Mouse (Mus musculus): ENCODE measurements around the gene Park7.
"Not testable (repeated sequence)": the region's sequence is repeated elsewhere in the genome, so short reads cannot be mapped to it uniquely, and the experiment has no call there.

The Park7 gene

DNA sequence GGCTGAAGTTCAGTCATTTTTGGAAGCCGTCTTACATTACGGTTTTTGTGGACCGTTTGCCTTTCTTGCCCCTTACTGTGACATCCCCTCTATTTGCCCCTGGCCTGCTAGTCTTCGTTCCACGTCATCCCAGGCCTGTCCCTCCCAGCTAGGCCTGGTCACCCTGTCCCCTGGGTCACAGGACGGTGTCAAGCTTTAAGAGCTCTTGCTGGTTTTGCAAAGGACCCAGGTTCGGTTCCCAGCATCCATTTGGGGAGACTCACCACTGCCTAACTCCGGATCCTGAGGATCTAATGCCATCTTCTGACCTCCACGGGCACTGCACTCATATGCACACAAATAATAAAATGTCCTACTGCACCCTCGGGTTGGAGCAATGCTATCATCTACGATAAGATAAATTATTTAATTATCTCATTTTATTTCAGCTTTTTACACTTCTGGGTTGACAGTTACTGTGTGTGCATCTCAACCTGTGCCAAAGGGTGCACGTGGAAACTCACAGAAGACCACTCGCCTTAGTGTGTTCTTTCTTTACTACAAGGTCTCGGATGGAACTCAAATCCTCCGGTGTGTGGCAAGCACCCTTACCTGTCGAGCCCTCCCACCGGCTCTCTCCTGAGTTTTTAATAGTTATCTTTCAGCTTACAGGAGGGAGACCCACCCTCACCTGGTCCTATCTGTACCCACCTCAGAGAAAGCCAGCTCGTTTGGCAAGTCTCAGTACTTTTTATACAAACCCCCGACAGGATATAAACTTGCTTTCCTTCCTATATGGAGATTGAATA lies 3.9 kb downstream of the Park7 start:
- no peak for DNase-seq (ENCODE audit: low spot score in 2 of 2)

DNA sequence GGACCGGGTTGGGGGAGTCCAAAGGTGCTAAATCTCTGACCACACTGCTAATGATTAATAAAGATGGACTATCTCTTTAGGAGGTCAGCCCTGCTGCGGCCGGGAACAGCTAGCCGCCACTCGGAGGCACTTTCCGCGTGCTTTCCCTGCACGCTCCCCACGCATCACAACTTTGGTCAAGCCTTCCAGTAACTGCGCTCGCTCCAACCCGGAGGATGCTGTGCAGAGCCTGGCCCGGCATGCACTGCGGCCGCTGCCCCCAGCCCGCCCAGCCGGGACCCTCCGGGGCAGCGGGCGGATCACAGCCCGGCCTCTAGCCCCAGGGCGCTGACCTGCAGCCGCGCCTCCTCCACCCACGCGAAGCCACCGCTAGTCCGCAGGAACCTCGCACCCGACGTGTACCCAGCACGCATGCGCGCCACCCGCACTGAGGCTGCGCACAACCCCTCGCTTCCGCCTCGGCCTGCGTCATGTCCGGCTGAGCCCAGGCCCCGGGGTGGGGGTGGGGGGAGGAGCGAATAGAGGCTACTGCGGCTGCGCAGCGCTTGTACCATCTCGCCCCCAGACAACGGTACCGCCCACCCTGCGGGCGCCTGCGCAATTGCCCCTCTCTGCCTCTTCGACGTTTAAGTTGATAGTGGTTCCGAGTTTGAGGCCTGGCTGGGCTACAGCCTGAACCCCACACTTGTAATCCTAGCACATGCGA lies 4.6 kb downstream of the Park7 start:
- peak; percentile 95 to 99 for DNase-seq (ENCODE audit: low spot score in 2 of 2)

DNA sequence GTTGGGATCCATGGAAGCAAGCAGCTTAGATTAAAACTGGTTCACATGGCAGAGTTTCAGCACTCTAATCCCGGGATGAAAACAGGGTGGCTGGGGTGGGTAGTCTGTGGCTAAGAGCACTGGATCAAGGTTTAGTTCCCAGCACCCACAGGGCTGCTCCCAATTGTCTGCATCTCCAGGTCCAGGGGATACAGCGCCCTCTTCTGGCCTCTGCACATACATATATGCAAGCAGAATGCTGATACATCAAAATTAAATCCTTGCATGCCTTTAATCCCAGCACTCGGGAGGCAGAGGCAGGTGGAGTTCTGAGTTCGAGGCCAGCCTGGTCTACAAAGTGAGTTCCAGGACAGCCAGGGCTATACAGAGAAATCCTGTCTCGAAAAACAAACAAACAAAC lies 5.7 kb downstream of the Park7 start:
- not testable (repeated sequence) for DNase-seq (ENCODE audit: low spot score in 2 of 2)

- no peak for DNase-seq (ENCODE audit: low spot score in 2 of 2)
Measured at GRCm38 (mm10) chr4:150907099-150907498, 7.1 kb downstream of the Park7 start.

DNA sequence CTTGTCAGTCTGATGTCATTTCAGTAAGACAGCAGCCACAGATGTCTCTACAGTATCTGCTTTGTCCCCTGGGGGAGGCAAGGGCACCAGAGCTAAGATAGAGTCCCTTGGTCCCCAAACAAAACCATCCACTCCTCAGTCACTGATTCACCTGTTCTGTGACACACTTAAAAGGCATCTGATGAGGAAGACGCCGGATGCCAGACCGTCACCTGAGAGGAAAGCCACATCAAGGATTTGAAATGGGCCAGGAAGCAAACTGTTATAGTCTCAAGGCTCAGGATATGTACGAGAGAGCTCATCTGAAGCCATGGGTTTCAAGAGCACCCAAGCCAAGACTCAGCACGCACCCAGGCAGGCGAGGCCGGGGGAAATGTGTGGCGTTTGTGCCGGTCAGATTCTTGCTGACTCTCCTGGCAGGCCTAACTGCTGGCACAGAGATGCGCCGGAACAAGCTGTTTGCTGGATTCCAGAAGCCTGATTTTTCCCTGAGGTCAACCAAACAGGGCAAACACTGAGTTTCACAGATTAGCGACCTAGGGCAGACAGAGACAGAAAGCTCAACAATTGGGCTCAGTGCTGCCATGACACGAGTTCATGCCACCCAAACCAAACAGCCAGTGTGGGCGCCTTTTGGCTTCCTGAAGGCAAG lies 11.0 kb downstream of the Park7 start:
- no peak for DNase-seq (ENCODE audit: low spot score in 2 of 2)

DNA sequence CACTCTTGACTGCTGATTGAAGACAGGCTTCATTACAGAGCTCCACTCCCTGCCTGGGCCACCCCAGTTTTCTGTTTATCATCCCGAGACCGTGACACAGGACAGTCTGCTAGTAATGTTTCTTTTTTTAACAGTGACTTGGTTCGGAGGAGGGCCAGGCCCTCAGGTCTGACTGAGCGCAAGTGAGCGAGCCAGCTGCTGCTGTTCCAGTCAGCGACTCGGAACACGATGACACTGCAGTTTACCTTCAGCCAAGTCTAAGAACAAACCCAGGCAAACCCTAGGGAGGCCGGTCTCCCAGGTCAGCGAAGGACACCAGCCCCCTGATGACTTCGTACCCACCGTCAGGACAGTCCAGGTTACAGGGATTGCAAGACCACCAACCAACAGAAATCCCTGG lies 12.2 kb downstream of the Park7 start:
- DNase-seq (ENCODE audit: low spot score in 2 of 2), result no peak

- peak; percentile 60 to 85 for DNase-seq (ENCODE audit: low spot score in 2 of 2)
Measured at GRCm38 (mm10) chr4:150901651-150902050, 12.6 kb downstream of the Park7 start.

DNA sequence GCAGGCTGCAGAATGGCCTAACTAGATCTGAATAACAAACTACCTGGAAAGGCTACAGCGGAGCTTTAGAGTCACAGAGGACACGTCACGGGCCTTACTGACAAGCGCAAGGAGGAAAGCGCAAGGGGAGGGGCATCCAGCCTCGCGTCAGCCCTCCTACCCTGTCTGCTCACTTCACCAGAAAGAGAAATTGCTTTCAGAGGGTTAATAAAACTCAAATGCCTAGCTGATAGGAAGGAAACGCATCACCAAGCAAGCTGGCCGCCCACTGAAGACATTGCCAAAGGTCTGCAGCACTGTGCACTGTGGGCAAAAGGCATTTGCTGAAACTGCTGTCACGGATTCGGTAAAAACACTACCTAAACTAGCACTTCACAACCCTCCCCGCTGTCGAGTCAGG lies 13.8 kb downstream of the Park7 start:
- no peak for DNase-seq (ENCODE audit: low spot score in 2 of 2)

- DNase-seq (ENCODE audit: low spot score in 2 of 2), result peak; percentile 50 to 65
Measured at GRCm38 (mm10) chr4:150898716-150899365, 15.4 kb downstream of the Park7 start.

DNA sequence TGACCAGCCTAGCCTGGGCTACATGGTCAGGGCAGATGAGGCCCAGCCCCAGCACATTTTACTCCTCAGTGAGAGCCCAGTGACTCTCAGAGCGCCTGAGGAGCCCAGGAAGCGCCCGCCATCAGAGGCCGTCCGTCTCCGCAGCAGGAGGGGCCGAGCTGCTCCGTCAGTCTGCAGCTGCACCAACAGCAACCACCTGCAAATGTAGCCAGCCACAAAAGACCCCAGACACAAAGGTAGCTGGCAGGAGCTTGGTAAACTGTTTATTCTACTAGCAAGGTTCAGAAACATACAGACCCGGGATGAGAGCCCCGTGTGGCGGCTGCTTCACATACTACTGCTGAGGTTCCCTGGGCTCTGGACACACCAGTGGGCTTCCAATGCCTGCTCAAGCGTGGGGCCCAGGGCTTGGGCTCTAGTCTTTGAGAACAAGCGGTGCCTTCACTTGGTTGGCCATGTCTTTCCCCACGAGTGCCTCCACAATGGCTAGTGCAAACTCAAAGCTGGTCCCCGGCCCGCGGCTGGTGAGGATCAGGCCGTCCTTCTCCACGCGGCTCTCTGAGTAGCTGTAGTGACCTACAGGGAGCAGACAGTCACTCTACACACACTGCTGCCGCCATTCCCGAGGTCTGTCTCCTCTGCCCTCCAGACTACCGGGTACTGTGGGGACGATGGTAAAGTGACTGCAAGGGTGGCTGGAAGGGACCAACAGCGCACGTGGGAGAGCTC lies 17.2 kb downstream of the Park7 start:
- DNase-seq (ENCODE audit: low spot score in 2 of 2), result no peak

DNA sequence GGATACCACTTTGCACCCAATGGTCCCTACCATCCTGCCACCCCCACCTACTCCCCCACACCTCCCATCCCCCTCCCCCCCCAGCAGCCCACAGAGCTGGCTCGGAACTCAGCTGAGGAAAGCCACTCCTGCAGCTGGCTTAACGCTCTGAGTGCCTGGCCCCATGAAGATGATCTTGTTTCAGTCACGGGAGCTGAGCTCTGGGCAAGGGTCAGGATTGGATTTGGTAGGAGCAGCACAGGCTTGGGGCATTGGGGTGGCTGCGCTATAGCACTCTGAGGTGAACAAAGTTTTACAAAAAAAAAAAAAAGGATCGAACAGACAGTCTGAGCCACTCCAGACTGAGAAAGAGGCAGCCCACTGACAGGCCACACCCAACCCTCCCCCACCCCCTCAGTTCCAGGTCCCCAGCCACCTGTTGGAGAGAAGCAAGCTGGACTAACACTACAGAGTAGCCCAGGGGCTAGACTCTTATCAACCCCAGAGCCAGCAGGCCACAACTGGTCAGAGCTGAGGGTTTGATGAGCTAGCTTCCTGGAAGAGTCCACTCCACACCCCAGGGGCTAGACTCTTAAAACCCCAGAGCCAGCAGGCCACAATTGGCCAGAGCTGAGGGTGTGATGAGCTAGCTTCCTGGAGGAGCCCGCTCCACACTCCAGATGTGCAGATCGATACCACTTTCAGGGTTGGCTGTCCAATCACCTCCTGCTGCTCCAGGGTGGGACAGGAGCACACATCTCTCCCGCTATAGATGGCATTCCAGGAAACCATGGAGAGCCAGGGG lies 19.3 kb downstream of the Park7 start:
- no peak for DNase-seq (ENCODE audit: low spot score in 2 of 2)

- DNase-seq (ENCODE audit: low spot score in 2 of 2), result no peak
Measured at GRCm38 (mm10) chr4:150891308-150891707, 22.9 kb downstream of the Park7 start.

GRCm38 (mm10) chr4:150889955-150890315 lies 24.3 kb downstream of the Park7 start:
- DNase-seq (ENCODE audit: low spot score in 2 of 2), result no peak

GRCm38 (mm10) chr4:150889273-150889954 lies 24.8 kb downstream of the Park7 start:
- no peak for DNase-seq (ENCODE audit: low spot score in 2 of 2)

GRCm38 (mm10) chr4:150888492-150888891 lies 25.7 kb downstream of the Park7 start:
- no peak for DNase-seq (ENCODE audit: low spot score in 2 of 2)

GRCm38 (mm10) chr4:150887903-150888302 lies 26.3 kb downstream of the Park7 start:
- no peak for DNase-seq (ENCODE audit: low spot score in 2 of 2)

- DNase-seq (ENCODE audit: low spot score in 2 of 2), result no peak
Measured at GRCm38 (mm10) chr4:150882632-150883031, 31.6 kb downstream of the Park7 start.

- no peak for DNase-seq (ENCODE audit: low spot score in 2 of 2)
Measured at GRCm38 (mm10) chr4:150880364-150880763, 33.9 kb downstream of the Park7 start.

GRCm38 (mm10) chr4:150879631-150880030 lies 34.6 kb downstream of the Park7 start:
- DNase-seq (ENCODE audit: low spot score in 2 of 2), result no peak

DNA sequence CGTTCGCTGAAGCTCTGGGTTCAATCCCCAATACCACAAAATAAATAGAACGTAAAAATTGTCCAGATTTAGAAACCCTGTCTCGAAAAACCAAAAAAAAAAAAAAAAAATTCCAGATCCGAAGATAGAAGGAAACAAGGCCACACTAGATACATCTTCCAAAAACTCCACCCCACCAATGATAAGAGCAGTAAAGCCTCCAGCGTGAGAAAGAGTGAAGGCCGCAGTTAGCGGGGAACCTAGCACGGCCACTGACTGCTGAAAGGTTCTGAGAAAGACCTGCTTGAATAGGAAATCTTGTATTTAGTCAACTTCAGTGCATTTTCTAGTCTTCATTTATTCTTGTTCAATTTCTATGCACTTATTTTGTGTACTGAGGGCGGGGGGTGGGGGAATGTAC lies 38.8 kb downstream of the Park7 start:
- DNase-seq (ENCODE audit: low spot score in 2 of 2), result no peak

All from right cerebral cortex, adult 2 months (tissue).